32 mouse cellular contexts compared by ENCODE assay signal in the genomic region with DNA sequence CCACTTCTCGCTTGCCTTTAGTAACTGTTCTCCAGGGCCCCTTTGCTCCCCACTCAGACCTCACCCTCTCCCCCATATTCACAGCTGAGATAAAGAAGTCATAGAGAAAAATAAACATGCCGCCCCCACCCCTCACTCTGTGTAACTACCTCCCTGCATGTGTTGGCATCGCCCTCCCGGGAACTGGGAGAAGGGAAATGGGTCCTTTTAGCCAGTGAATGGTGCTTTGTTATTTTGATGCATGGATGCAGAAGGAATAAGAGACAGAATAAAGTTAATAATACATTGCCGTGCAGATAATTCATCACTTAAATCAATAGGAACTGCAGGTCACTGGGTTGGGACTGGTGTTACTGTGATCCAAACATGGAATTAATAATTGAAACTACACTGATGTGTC.
DNase-seq lines count a peak whose midpoint lies in the region; ATAC-seq and TF ChIP-seq lines count a peak whose summit lies in the region.
"Had no signal": no experiment of that assay in that cellular context is flagged by ENCODE, and none has a peak within 500 bp of the region (broad histone marks: within the 10 kb centered on the region; RNA-seq: fewer than 3 reads in every experiment).

No protein-coding gene starts in this region.

- peaks cover 27% of the 10 kb centered on the region for H3K4me1 ChIP-seq in hindbrain, embryonic 10.5 days (replicated peaks)
- H3K4me1 ChIP-seq in hindbrain, embryonic 13.5 days (replicated peaks): peaks cover 25% of the 10 kb centered on the region; the same call in 1 of the 2 replicates
- H3K4me1 ChIP-seq in ES-E14 (ENCODE audit: control insufficient read depth in 2 of 2, insufficient read depth in 2 of 2, low read length in 2 of 2, poor library complexity in 1 of 2): peaks cover 21 to 38% of the 10 kb centered on the region in 2 experiments
- H3K4me1 ChIP-seq in limb, embryonic 10.5 days: peaks cover 64% of the 10 kb centered on the region
- peaks cover 12% of the 10 kb centered on the region; the same call in 1 of the 2 replicates for H3K4me1 ChIP-seq in stomach, postnatal 0 days (replicated peaks; ENCODE audit: control insufficient read depth, insufficient read depth)

- TF ChIP-seq CTCF in stomach, postnatal 0 days (IDR thresholded peaks at IDR 0.05; ENCODE audit: low read depth): no peak

- no peaks in the 10 kb centered on the region for H3K27me3 ChIP-seq in hindbrain, embryonic 10.5 days (ENCODE audit: insufficient read depth, poor library complexity, severe bottlenecking)
- no peaks in the 10 kb centered on the region for H3K27me3 ChIP-seq in hindbrain, embryonic 13.5 days
- H3K27me3 ChIP-seq in limb, embryonic 10.5 days (ENCODE audit: low read depth, poor library complexity, severe bottlenecking): no peaks in the 10 kb centered on the region
- no peaks in the 10 kb centered on the region for H3K27me3 ChIP-seq in stomach, postnatal 0 days (ENCODE audit: control insufficient read depth, insufficient read depth, low read length)
- H3K27me3 ChIP-seq: embryonic facial prominence, embryonic 12.5 days; heart, embryonic 15.5 days; limb, embryonic 15.5 days; liver, embryonic 13.5 days had no signal

- H3K9ac ChIP-seq in hindbrain, embryonic 13.5 days: no peak overlapping the region
- no peak overlapping the region for H3K9ac ChIP-seq in ES-E14 (ENCODE audit: insufficient read depth, low read depth, low read length, poor library complexity, severe bottlenecking)
- no peak overlapping the region for H3K9ac ChIP-seq in stomach, postnatal 0 days (ENCODE audit: low read length)
- H3K9ac ChIP-seq: embryonic facial prominence, embryonic 12.5 days; heart, embryonic 15.5 days; hindbrain, embryonic 14.5 days; limb, embryonic 15.5 days; liver, embryonic 13.5 days; midbrain, embryonic 13.5 days; neural tube, embryonic 15.5 days had no signal

- in situ Hi-C loops in ES-E14 (cut with MboI; ENCODE audit: low sequenced_read_pairs in 2 of 2, unreplicated experiment in 2 of 2): loop anchor here in 1 of 2 experiments (25.0 kb wide), 1 partner anchor 1882 kb away; no protein-coding TSS in a partner anchor

- no peak for DNase-seq in hindbrain, embryonic 10.5 days (ENCODE audit: low spot score)
- no peak for DNase-seq in ES-E14 (ENCODE audit: low read depth, low spot score)
- DNase-seq in limb, embryonic 10.5 days (ENCODE audit: low spot score): no peak
- DNase-seq in stomach, postnatal 0 days (ENCODE audit: low spot score): no peak
- DNase-seq in adrenal gland, adult 8-10 months: no peak
- DNase-seq: adrenal gland, postnatal 36 days; cerebellum, adult 2 months; cerebellum, postnatal 25 days; heart, adult 2 months; kidney, adult 9 months; kidney, postnatal 10 days; layer of hippocampus, adult 9-11 months; liver, embryonic 13.5 days; lung, adult 2 months; lung, postnatal 10 days; retina, postnatal 1 day; right cerebral cortex, postnatal 14 days; thymus, adult 2 months; thymus, postnatal 36 days had no signal

- H3K4me3 ChIP-seq in hindbrain, embryonic 10.5 days: no peak overlapping the region
- H3K4me3 ChIP-seq in hindbrain, embryonic 13.5 days: no peak overlapping the region
- no peak overlapping the region for H3K4me3 ChIP-seq in ES-E14 (ENCODE audit: insufficient read depth in 1 of 2, low read depth in 1 of 2, low read length in 2 of 2, poor library complexity in 1 of 2, severe bottlenecking in 1 of 2)
- H3K4me3 ChIP-seq in limb, embryonic 10.5 days: no peak overlapping the region
- H3K4me3 ChIP-seq in stomach, postnatal 0 days (ENCODE audit: low read depth, low read length): no peak overlapping the region
- H3K4me3 ChIP-seq: embryonic facial prominence, embryonic 12.5 days; erythroblast, embryonic 14.5 days; heart, adult 2 months; heart, embryonic 15.5 days; limb, embryonic 15.5 days; liver, embryonic 13.5 days; midbrain, embryonic 13.5 days; neural tube, embryonic 15.5 days had no signal

- no peak overlapping the region for H3K4me2 ChIP-seq in hindbrain, embryonic 13.5 days
- no peak overlapping the region for H3K4me2 ChIP-seq in stomach, postnatal 0 days (replicated peaks; ENCODE audit: low read depth)
- H3K4me2 ChIP-seq: embryonic facial prominence, embryonic 12.5 days; heart, embryonic 15.5 days; hindbrain, embryonic 14.5 days; limb, embryonic 15.5 days; liver, embryonic 13.5 days; midbrain, embryonic 13.5 days; neural tube, embryonic 15.5 days had no signal

- H3K9me3 ChIP-seq in hindbrain, embryonic 10.5 days: no peaks in the 10 kb centered on the region
- no peaks in the 10 kb centered on the region for H3K9me3 ChIP-seq in hindbrain, embryonic 13.5 days
- H3K9me3 ChIP-seq in ES-E14 (ENCODE audit: control insufficient read depth, insufficient read depth, low read depth, low read length): no peaks in the 10 kb centered on the region
- H3K9me3 ChIP-seq in limb, embryonic 10.5 days (replicated peaks): no peaks in the 10 kb centered on the region
- no peaks in the 10 kb centered on the region for H3K9me3 ChIP-seq in stomach, postnatal 0 days (ENCODE audit: control insufficient read depth, low read length)
- H3K9me3 ChIP-seq: embryonic facial prominence, embryonic 12.5 days; heart, embryonic 15.5 days; limb, embryonic 15.5 days; liver, embryonic 13.5 days; midbrain, embryonic 13.5 days; neural tube, embryonic 15.5 days had no signal

- TF ChIP-seq EP300 in stomach, postnatal 0 days (optimal IDR thresholded peaks at IDR 0.05): no peak

- ATAC-seq in hindbrain, embryonic 13.5 days (ENCODE audit: low FRiP score): no peak
- no peak for ATAC-seq in stomach, postnatal 0 days (ENCODE audit: low FRiP score, low TSS enrichment)
- ATAC-seq in CD4-positive, CD25-positive, alpha-beta regulatory T cell, adult 4 months: no peak
- ATAC-seq: forebrain, embryonic 16.5 days; intestine, postnatal 0 days; midbrain, embryonic 13.5 days had no signal

- H3K36me3 ChIP-seq in hindbrain, embryonic 10.5 days: no peaks in the 10 kb centered on the region
- H3K36me3 ChIP-seq in hindbrain, embryonic 13.5 days: no peaks in the 10 kb centered on the region
- H3K36me3 ChIP-seq in ES-E14 (ENCODE audit: control insufficient read depth, insufficient read depth, low read length, poor library complexity, severe bottlenecking): no peaks in the 10 kb centered on the region
- no peaks in the 10 kb centered on the region for H3K36me3 ChIP-seq in limb, embryonic 10.5 days
- H3K36me3 ChIP-seq in stomach, postnatal 0 days (ENCODE audit: control insufficient read depth, insufficient read depth, low read length): no peaks in the 10 kb centered on the region
- H3K36me3 ChIP-seq: embryonic facial prominence, embryonic 12.5 days; G1E; heart, embryonic 15.5 days; limb, embryonic 15.5 days; liver, embryonic 13.5 days; midbrain, embryonic 13.5 days; neural tube, embryonic 15.5 days had no signal

- 79% methylated on average over 5 of the region's 5 CpGs for WGBS in hindbrain, embryonic 10.5 days
- 62% methylated on average over 5 of the region's 5 CpGs for WGBS in hindbrain, embryonic 13.5 days
- WGBS in limb, embryonic 10.5 days: 83% methylated on average over 5 of the region's 5 CpGs
- 49% methylated on average over 5 of the region's 5 CpGs for WGBS in stomach, postnatal 0 days

- 0 out of 2 replicates have a peak overlapping the region, but pooled peaks have one; percentile 18 for H3K27ac ChIP-seq in hindbrain, embryonic 10.5 days
- H3K27ac ChIP-seq in hindbrain, embryonic 13.5 days: no peak overlapping the region
- peak overlapping the region; percentile 80 for H3K27ac ChIP-seq in ES-E14 (ENCODE audit: insufficient read depth, low read depth, low read length, poor library complexity, severe bottlenecking)
- peak overlapping the region; percentile 74 for H3K27ac ChIP-seq in limb, embryonic 10.5 days
- H3K27ac ChIP-seq in stomach, postnatal 0 days (replicated peaks): peak overlapping the region; percentile 65
- H3K27ac ChIP-seq: heart, adult 2 months; heart, embryonic 15.5 days; hindbrain, embryonic 14.5 days; limb, embryonic 15.5 days; liver, embryonic 13.5 days; macrophage; midbrain, embryonic 13.5 days; neural tube, embryonic 15.5 days had no signal

TF ChIP-seq in ES-E14, 5 proteins besides CTCF, POLR2A, EP300 and RAD21:
- no peak for TF ChIP-seq ZC3H11A (IDR thresholded peaks at IDR 0.05; ENCODE audit: borderline replicate concordance, low read depth, low read length)
- no peak for TF ChIP-seq CHD2 (IDR thresholded peaks at IDR 0.05; ENCODE audit: low read depth, low read length)
- TF ChIP-seq HCFC1 (IDR thresholded peaks at IDR 0.05; ENCODE audit: borderline replicate concordance, insufficient read depth, low read length): no peak
- TF ChIP-seq MAFK (IDR thresholded peaks at IDR 0.05; ENCODE audit: insufficient read depth, low read depth, low read length): no peak
- TF ChIP-seq ZNF384 (IDR thresholded peaks at IDR 0.05; ENCODE audit: low read depth, low read length): no peak
